ENCODE assay signal across 27 mouse cellular contexts in genomic region chr3:104743864-104744263, GRCm38 (mm10). TPM values are rescaled to one million over a fixed set of nuclear protein-coding genes. Genes with fewer than 3 reads are reported as not detected.
DNase-seq lines count a peak whose midpoint lies in the region; ATAC-seq and TF ChIP-seq lines count a peak whose summit lies in the region.
"Had no signal": no experiment of that assay in that cellular context is flagged by ENCODE, and none has a peak within 500 bp of the region (broad histone marks: within the 10 kb centered on the region; RNA-seq: fewer than 3 reads in every experiment).

No protein-coding gene starts in this region.

- H3K9me3 ChIP-seq in forebrain, embryonic 12.5 days: no peaks in the 10 kb centered on the region
- H3K9me3 ChIP-seq in kidney, embryonic 14.5 days (ENCODE audit: control insufficient read depth, low read length): no peaks in the 10 kb centered on the region
- H3K9me3 ChIP-seq: embryonic facial prominence, embryonic 12.5 days; embryonic facial prominence, embryonic 15.5 days; forebrain, embryonic 13.5 days; G1E; heart, embryonic 12.5 days; heart, embryonic 15.5 days had no signal

- DNase-seq in 416B (ENCODE audit: low read depth): peak; percentile 24
- no peak for DNase-seq in kidney, adult 2 months
- DNase-seq: adrenal gland, postnatal 10 days; adrenal gland, postnatal 36 days; cerebellum, adult 18-20 months; cerebellum, adult 9-10 months; cerebellum, postnatal 14 days; gastrocnemius, postnatal 14 days; heart, adult 18-20 months; heart, postnatal 10 days; heart, postnatal 36 days had no signal

- no peak overlapping the region for H3K9ac ChIP-seq in forebrain, embryonic 12.5 days
- no peak overlapping the region for H3K9ac ChIP-seq in kidney, embryonic 14.5 days (ENCODE audit: low read depth, low read length)
- H3K9ac ChIP-seq: embryonic facial prominence, embryonic 12.5 days; embryonic facial prominence, embryonic 15.5 days; forebrain, embryonic 13.5 days; heart, embryonic 12.5 days; heart, embryonic 15.5 days; hindbrain, embryonic 14.5 days had no signal

- TF ChIP-seq CTCF in embryonic fibroblast, embryonic 13.5 days (IDR thresholded peaks at IDR 0.05; ENCODE audit: borderline replicate concordance, insufficient read depth, low read length): no peak
- no peak for TF ChIP-seq CTCF in kidney, adult 2 months (conservative IDR thresholded peaks at IDR 0.05; ENCODE audit: insufficient read depth, insufficient read length, low read depth, low read length)

- H3K4me2 ChIP-seq in forebrain, embryonic 12.5 days: no peak overlapping the region
- H3K4me2 ChIP-seq in kidney, embryonic 14.5 days (replicated peaks; ENCODE audit: low read depth, low read length): no peak overlapping the region
- H3K4me2 ChIP-seq: embryonic facial prominence, embryonic 12.5 days; embryonic facial prominence, embryonic 15.5 days; forebrain, embryonic 13.5 days; heart, embryonic 12.5 days; heart, embryonic 15.5 days; hindbrain, embryonic 14.5 days had no signal

- H3K4me1 ChIP-seq in embryonic fibroblast, embryonic 13.5 days (ENCODE audit: control insufficient read depth, insufficient read depth, low read length): peaks cover 11% of the 10 kb centered on the region
- H3K4me1 ChIP-seq in kidney, adult 2 months (ENCODE audit: control insufficient read depth, insufficient read depth, low read length): no peaks in the 10 kb centered on the region
- H3K4me1 ChIP-seq in forebrain, embryonic 12.5 days: no peaks in the 10 kb centered on the region
- no peaks in the 10 kb centered on the region for H3K4me1 ChIP-seq in kidney, embryonic 14.5 days (ENCODE audit: control insufficient read depth, insufficient read depth, low read length)
- H3K4me1 ChIP-seq: embryonic facial prominence, embryonic 12.5 days; embryonic facial prominence, embryonic 15.5 days; forebrain, embryonic 13.5 days had no signal

- H3K4me3 ChIP-seq in embryonic fibroblast, embryonic 13.5 days (ENCODE audit: insufficient read depth, low read length): no peak overlapping the region
- no peak overlapping the region for H3K4me3 ChIP-seq in kidney, adult 2 months (ENCODE audit: insufficient read depth, low read depth, low read length)
- H3K4me3 ChIP-seq in forebrain, embryonic 12.5 days (replicated peaks): no peak overlapping the region
- H3K4me3 ChIP-seq in kidney, embryonic 14.5 days (ENCODE audit: low read length): no peak overlapping the region
- H3K4me3 ChIP-seq: embryonic facial prominence, embryonic 12.5 days; embryonic facial prominence, embryonic 15.5 days; erythroblast, embryonic 14.5 days; forebrain, embryonic 13.5 days; gastrocnemius, adult 2 months; heart, embryonic 12.5 days; heart, embryonic 15.5 days had no signal

- peak; percentile 70 for ATAC-seq in megakaryocyte, adult 5-6 weeks (ENCODE audit: poor library complexity, severe bottlenecking)
- ATAC-seq in forebrain, embryonic 12.5 days (ENCODE audit: low FRiP score): no peak
- no peak for ATAC-seq in CD4-positive, CD25-positive, alpha-beta regulatory T cell, adult 4 months
- ATAC-seq in kidney, embryonic 14.5 days (ENCODE audit: low FRiP score, low TSS enrichment): no peak
- ATAC-seq: forebrain, embryonic 13.5 days; forebrain, embryonic 16.5 days; intestine, postnatal 0 days had no signal

- H3K27me3 ChIP-seq in kidney, adult 2 months (replicated peaks; ENCODE audit: control insufficient read depth, insufficient read depth, low read length): no peaks in the 10 kb centered on the region
- no peaks in the 10 kb centered on the region for H3K27me3 ChIP-seq in forebrain, embryonic 12.5 days
- H3K27me3 ChIP-seq in kidney, embryonic 14.5 days (ENCODE audit: control insufficient read depth, insufficient read depth, low read length): no peaks in the 10 kb centered on the region
- H3K27me3 ChIP-seq: embryonic facial prominence, embryonic 12.5 days; embryonic facial prominence, embryonic 15.5 days; forebrain, embryonic 13.5 days; heart, embryonic 12.5 days; heart, embryonic 15.5 days had no signal

- no peaks in the 10 kb centered on the region for H3K36me3 ChIP-seq in kidney, adult 2 months (ENCODE audit: control insufficient read depth, insufficient read depth, low read length)
- H3K36me3 ChIP-seq in forebrain, embryonic 12.5 days (replicated peaks): no peaks in the 10 kb centered on the region
- H3K36me3 ChIP-seq in kidney, embryonic 14.5 days (ENCODE audit: control insufficient read depth, insufficient read depth, low read length): no peaks in the 10 kb centered on the region
- H3K36me3 ChIP-seq: embryonic facial prominence, embryonic 12.5 days; embryonic facial prominence, embryonic 15.5 days; G1E; heart, embryonic 12.5 days; heart, embryonic 15.5 days had no signal

- H3K27ac ChIP-seq in embryonic fibroblast, embryonic 13.5 days (ENCODE audit: insufficient read depth, low read length): peak overlapping the region; percentile 44
- no peak overlapping the region for H3K27ac ChIP-seq in kidney, adult 2 months (ENCODE audit: insufficient read depth, low read depth, low read length)
- no peak overlapping the region for H3K27ac ChIP-seq in forebrain, embryonic 12.5 days
- no peak overlapping the region for H3K27ac ChIP-seq in kidney, embryonic 14.5 days (ENCODE audit: low read depth, low read length)
- H3K27ac ChIP-seq: embryonic facial prominence, embryonic 12.5 days; embryonic facial prominence, embryonic 15.5 days; forebrain, embryonic 13.5 days; gastrocnemius, adult 2 months; heart, embryonic 15.5 days; hindbrain, embryonic 14.5 days had no signal

- WGBS in kidney, adult 2 months: 68% methylated on average over 1 of the region's 1 CpGs
- WGBS in forebrain, embryonic 12.5 days: 78% methylated on average over 1 of the region's 1 CpGs
- 78% methylated on average over 1 of the region's 1 CpGs for WGBS in kidney, embryonic 14.5 days

- TF ChIP-seq POLR2A in embryonic fibroblast, embryonic 13.5 days (IDR thresholded peaks at IDR 0.05; ENCODE audit: low read depth, low read length): no peak
- no peak for TF ChIP-seq POLR2A in kidney, adult 2 months (IDR thresholded peaks at IDR 0.05; ENCODE audit: low read depth, low read length)

RNA-seq across cellular contexts. Expression of gene Ppm1j, which starts 37.0 kb away (rescaled TPM):
- polyA plus RNA-seq in embryonic fibroblast, embryonic 13.5 days (2011; ENCODE audit: insufficient read length, low read depth, missing spikeins): 4.7 and 6.3 TPM in 2 replicates
- 0.41 and 0.56 TPM in 2 replicates for total RNA-seq in megakaryocyte, adult 5-6 weeks (2015)
- total RNA-seq in megakaryocyte, adult 5-6 weeks (2017): 0.24 and 0.44 TPM in 2 replicates
- polyA plus RNA-seq in kidney, adult 2 months (2012; rRNA removed): 3.4 and 4.0 TPM in 2 replicates
- polyA plus RNA-seq in forebrain, embryonic 12.5 days (2016; fragmentation: Nextera tagmentation; extraction: Ambion mirVana): 1.0 and 1.5 TPM in 2 replicates
- polyA plus RNA-seq in CD4-positive, CD25-positive, alpha-beta regulatory T cell, adult 4 months (2017; shearing (Covaris generic)): 10 to 100 TPM; 14.5 to 29.2 TPM
- polyA plus RNA-seq in kidney, embryonic 14.5 days (2014; fragmentation: Nextera tagmentation; extraction: Ambion mirVana): 3.5 and 5.3 TPM in 2 replicates
- total RNA-seq: G1E had no signal
- polyA plus RNA-seq: erythroblast, embryonic 14.5 days had no signal

RNA-seq across cellular contexts. Expression of gene Fam19a3, which starts 37.8 kb away (rescaled TPM):
- polyA plus RNA-seq in embryonic fibroblast, embryonic 13.5 days (2011; ENCODE audit: insufficient read length, low read depth, missing spikeins): 0.12 and 0.32 TPM in 2 replicates
- total RNA-seq in megakaryocyte, adult 5-6 weeks (2015): 0.16 TPM in 1 of 2 replicates, not detected in the other
- total RNA-seq in megakaryocyte, adult 5-6 weeks (2017): 0.04 TPM in 1 of 2 replicates, not detected in the other
- polyA plus RNA-seq in kidney, adult 2 months (2012; rRNA removed): 0.35 and 0.45 TPM in 2 replicates
- polyA plus RNA-seq in forebrain, embryonic 12.5 days (2016; fragmentation: Nextera tagmentation; extraction: Ambion mirVana): 0.23 TPM in 1 of 2 replicates, not detected in the other
- polyA plus RNA-seq in CD4-positive, CD25-positive, alpha-beta regulatory T cell, adult 4 months (2017; shearing (Covaris generic)): 1 to 10 TPM in 1 of 2 experiments, under 1 TPM in 1; 0.67 to 1.2 TPM
- polyA plus RNA-seq in kidney, embryonic 14.5 days (2014; fragmentation: Nextera tagmentation; extraction: Ambion mirVana): 0.09 and 0.24 TPM in 2 replicates
- polyA plus RNA-seq: erythroblast, embryonic 14.5 days; G1E had no signal

RNA-seq across cellular contexts. Expression of gene Rhoc, which starts 44.3 kb away (rescaled TPM):
- polyA plus RNA-seq in embryonic fibroblast, embryonic 13.5 days (2011; ENCODE audit: insufficient read length, low read depth, missing spikeins): 439 and 560 TPM in 2 replicates
- total RNA-seq in megakaryocyte, adult 5-6 weeks (2015): 1.4 and 2.1 TPM in 2 replicates
- 2.9 and 3.7 TPM in 2 replicates for total RNA-seq in megakaryocyte, adult 5-6 weeks (2017)
- 75.7 and 87.2 TPM in 2 replicates for polyA plus RNA-seq in kidney, adult 2 months (2012; rRNA removed)
- polyA plus RNA-seq in forebrain, embryonic 12.5 days (2016; fragmentation: Nextera tagmentation; extraction: Ambion mirVana): 69.5 and 73.1 TPM in 2 replicates
- polyA plus RNA-seq in CD4-positive, CD25-positive, alpha-beta regulatory T cell, adult 4 months (2017; shearing (Covaris generic)): 1 to 10 TPM; 7.4 to 7.8 TPM
- 110 and 127 TPM in 2 replicates for polyA plus RNA-seq in kidney, embryonic 14.5 days (2014; fragmentation: Nextera tagmentation; extraction: Ambion mirVana)
